Mouse (Mus musculus) CH12.LX (cell line): ENCODE measurements around the gene Fabp3. TPM values are rescaled to one million over a fixed set of nuclear protein-coding genes. Genes with fewer than 3 reads are reported as not detected.

Experiments
- DNase-seq: peaks from one replicate; pipeline ENCODE4 v3.0.0-alpha.2; 2013; ENCODE audit errors: extremely low read depth
- H3K27ac ChIP-seq: 2 replicates; pipeline ENCODE4 v1.5.1; 2012; ENCODE audit warnings: low read depth, mild to moderate bottlenecking, control low read depth, moderate library complexity; ENCODE audit not compliant: insufficient read depth
- H3K27me3 ChIP-seq: replicated peaks from 2 replicates; pipeline ENCODE3; 2012; ENCODE audit warnings: inconsistent platforms
- H3K36me3 ChIP-seq, 2 experiments: replicated peaks in 1 of 2; 2 replicates each; pipeline versions ENCODE3 to v1.6.1; 2012; ENCODE audit warnings: inconsistent platforms in 1 of 2, low read length in 1 of 2, mild to moderate bottlenecking in 1 of 2, mixed read lengths in 1 of 2, moderate library complexity in 1 of 2; ENCODE audit not compliant: control insufficient read depth in 1 of 2, insufficient read depth in 1 of 2
- H3K4me1 ChIP-seq, 2 experiments: 2 replicates each; pipeline ENCODE4 v1.6.1; 2012; ENCODE audit warnings: inconsistent platforms in 1 of 2, moderate library complexity in 1 of 2; ENCODE audit not compliant: insufficient read depth in 2 of 2, control insufficient read depth in 1 of 2
- H3K4me2 ChIP-seq: 2 replicates; pipeline ENCODE4 v1.6.1; 2012; ENCODE audit warnings: low read depth, mild to moderate bottlenecking, control low read depth; ENCODE audit not compliant: poor library complexity, insufficient read depth, severe bottlenecking
- H3K4me3 ChIP-seq, 3 experiments: fragments of 150-350 bp in 1 of 3; sonication (generic) in 1 of 3; replicated peaks in 1 of 3; 2 replicates each; pipeline versions ENCODE3 to v1.5.1; 2011 to 2012; ENCODE audit warnings: low read depth in 2 of 3, low read length in 2 of 3, mild to moderate bottlenecking in 2 of 3, moderate library complexity in 2 of 3, control low read depth in 1 of 3, improper control_type of control experiment in 1 of 3, inconsistent platforms in 1 of 3, mixed read lengths in 1 of 3; ENCODE audit not compliant: poor library complexity in 1 of 3
- H3K79me2 ChIP-seq: replicated peaks from 2 replicates; pipeline ENCODE4 v1.6.1; 2012; ENCODE audit warnings: mild to moderate bottlenecking, moderate library complexity; ENCODE audit not compliant: control insufficient read depth, poor library complexity, insufficient read depth, severe bottlenecking; ENCODE audit errors: extremely low read depth
- H3K9ac ChIP-seq: 2 replicates; pipeline ENCODE4 v1.6.1; 2012; ENCODE audit warnings: low read depth, mild to moderate bottlenecking, control low read depth, moderate library complexity; ENCODE audit not compliant: insufficient read depth
- H3K9me3 ChIP-seq: replicated peaks from 2 replicates; pipeline ENCODE3; 2012; ENCODE audit warnings: low read length, inconsistent platforms, mixed read lengths
- BHLHE40 ChIP-seq: IDR thresholded peaks from 2 replicates; pipeline ENCODE4 v1.6.1; 2011; ENCODE audit warnings: mild to moderate bottlenecking, low read depth, low read length, improper control_type of control experiment
- CHD1 ChIP-seq: IDR thresholded peaks from 2 replicates; pipeline ENCODE4 v1.6.1; 2012; ENCODE audit warnings: low read depth, low read length, improper control_type of control experiment, inconsistent platforms
- CTCF ChIP-seq, 2 experiments: IDR thresholded peaks in 1 of 2; conservative IDR thresholded peaks in 1 of 2; 2 replicates each; pipeline ENCODE4 v1.5.1; 2011 to 2012; ENCODE audit warnings: low read depth in 2 of 2, low read length in 2 of 2, improper control_type of control experiment in 1 of 2, inconsistent platforms in 1 of 2, mild to moderate bottlenecking in 1 of 2, moderate library complexity in 1 of 2
- E2F4 ChIP-seq: IDR thresholded peaks from 2 replicates; pipeline ENCODE4 v1.6.1; 2011; ENCODE audit warnings: low read depth, low read length, improper control_type of control experiment; ENCODE audit not compliant: insufficient replicate concordance
- EP300 ChIP-seq: IDR thresholded peaks from 2 replicates; pipeline ENCODE4 v1.6.1; 2011; ENCODE audit warnings: low read length, improper control_type of control experiment
- ETS1 ChIP-seq: conservative IDR thresholded peaks from 2 replicates; pipeline ENCODE4 v1.6.1; 2012; ENCODE audit warnings: low read depth, mild to moderate bottlenecking, inconsistent platforms, low read length, improper control_type of control experiment, moderate library complexity
- HCFC1 ChIP-seq: IDR thresholded peaks from 2 replicates; pipeline ENCODE4 v1.6.1; 2012; ENCODE audit warnings: low read depth, mild to moderate bottlenecking, inconsistent platforms, low read length, improper control_type of control experiment
- JUN ChIP-seq: IDR thresholded peaks from 2 replicates; pipeline ENCODE4 v1.6.1; 2011; ENCODE audit warnings: low read depth, mild to moderate bottlenecking, low read length, improper control_type of control experiment, moderate library complexity; ENCODE audit not compliant: insufficient read depth
- JUND ChIP-seq: conservative IDR thresholded peaks from 2 replicates; pipeline ENCODE4 v1.6.1; 2011; ENCODE audit warnings: low read depth, low read length, improper control_type of control experiment
- MAFK ChIP-seq: IDR thresholded peaks from 2 replicates; pipeline ENCODE4 v1.6.1; 2011; ENCODE audit warnings: low read length, improper control_type of control experiment; ENCODE audit not compliant: insufficient replicate concordance
- MAX ChIP-seq: IDR thresholded peaks from 2 replicates; pipeline ENCODE4 v1.6.1; 2011; ENCODE audit warnings: low read length, improper control_type of control experiment
- MEF2A ChIP-seq: IDR thresholded peaks from 2 replicates; pipeline ENCODE4 v1.6.1; 2014; ENCODE audit warnings: low read depth, mild to moderate bottlenecking, inconsistent platforms, low read length, improper control_type of control experiment, borderline replicate concordance
- MYC ChIP-seq: IDR thresholded peaks from 2 replicates; pipeline ENCODE4 v1.6.1; 2011; ENCODE audit warnings: low read depth, mild to moderate bottlenecking, improper control_type of control experiment, low read length
- PAX5 ChIP-seq: IDR thresholded peaks from 2 replicates; pipeline ENCODE4 v1.6.1; 2012; ENCODE audit warnings: low read length, inconsistent platforms, mixed read lengths
- POLR2AphosphoS2 ChIP-seq: IDR thresholded peaks from 2 replicates; pipeline ENCODE4 v1.6.1; 2011; ENCODE audit warnings: low read depth, low read length, improper control_type of control experiment
- RAD21 ChIP-seq: IDR thresholded peaks from 2 replicates; pipeline ENCODE4 v1.6.1; 2011; ENCODE audit warnings: low read depth, mild to moderate bottlenecking, low read length, improper control_type of control experiment, moderate library complexity
- RCOR1 ChIP-seq: conservative IDR thresholded peaks from 2 replicates; pipeline ENCODE4 v1.6.1; 2012; ENCODE audit warnings: low read depth, mild to moderate bottlenecking, inconsistent platforms, low read length, improper control_type of control experiment
- SIN3A ChIP-seq: IDR thresholded peaks from 2 replicates; pipeline ENCODE4 v1.6.1; 2012; ENCODE audit warnings: low read length, improper control_type of control experiment, inconsistent platforms
- SMC3 ChIP-seq: IDR thresholded peaks from 2 replicates; pipeline ENCODE4 v1.6.1; 2011; ENCODE audit warnings: low read depth, low read length, improper control_type of control experiment
- TCF12 ChIP-seq: IDR thresholded peaks from 2 replicates; pipeline ENCODE4 v1.6.1; 2014; ENCODE audit warnings: low read depth, mild to moderate bottlenecking, inconsistent platforms, low read length, improper control_type of control experiment
- ZMIZ1 ChIP-seq: IDR thresholded peaks from 2 replicates; pipeline ENCODE4 v1.6.1; 2012; ENCODE audit warnings: low read depth, mild to moderate bottlenecking, inconsistent platforms, low read length, improper control_type of control experiment
- ZNF384 ChIP-seq: IDR thresholded peaks from 2 replicates; pipeline ENCODE4 v1.6.1; 2012; ENCODE audit warnings: low read depth, low read length, improper control_type of control experiment, inconsistent platforms
- dilution Hi-C: fragments of 300-500 bp; cut with MboI; formaldehyde crosslinking; loops from 2 replicates; pipeline ENCODE4 v1.14.3; 2020; ENCODE audit warnings: low sequenced_read_pairs; ENCODE audit not compliant: extremely low pct_unique_long_range_greater_than_20kb, extremely low pct_ligation_motif_present
- in situ Hi-C: fragments of 300-500 bp; cut with MboI; formaldehyde crosslinking; loops from 3 replicates; pipeline ENCODE4 v1.14.3; 2019; ENCODE audit warnings: low sequenced_read_pairs, low pct_ligation_motif_present, low pct_unique_long_range_greater_than_20kb, mixed read lengths
- polyA plus RNA-seq: library from polyadenylated mRNA; unstranded; fragments of >175 nt; gene quantifications from 2 replicates; pipeline ENCODE4 v1.2.1, GENCODE M21; 2012; ENCODE audit warnings: low read depth; ENCODE audit not compliant: insufficient read length
- total RNA-seq, 2 experiments: library from RNA; depleted of rRNA; stranded (reverse); fragments of 300-350 nt in 1 of 2; fragments of >200 nt in 1 of 2; gene quantifications; 2 replicates each; pipeline ENCODE4 v1.2.3; 2012 to 2014

The Fabp3 gene
- not detected in 2 replicates for total RNA-seq (2012; rRNA removed)
- total RNA-seq (2014; rRNA removed): not detected in 2 replicates
- 0.38 TPM in 1 of 2 replicates, not detected in the other for polyA plus RNA-seq

DNA sequence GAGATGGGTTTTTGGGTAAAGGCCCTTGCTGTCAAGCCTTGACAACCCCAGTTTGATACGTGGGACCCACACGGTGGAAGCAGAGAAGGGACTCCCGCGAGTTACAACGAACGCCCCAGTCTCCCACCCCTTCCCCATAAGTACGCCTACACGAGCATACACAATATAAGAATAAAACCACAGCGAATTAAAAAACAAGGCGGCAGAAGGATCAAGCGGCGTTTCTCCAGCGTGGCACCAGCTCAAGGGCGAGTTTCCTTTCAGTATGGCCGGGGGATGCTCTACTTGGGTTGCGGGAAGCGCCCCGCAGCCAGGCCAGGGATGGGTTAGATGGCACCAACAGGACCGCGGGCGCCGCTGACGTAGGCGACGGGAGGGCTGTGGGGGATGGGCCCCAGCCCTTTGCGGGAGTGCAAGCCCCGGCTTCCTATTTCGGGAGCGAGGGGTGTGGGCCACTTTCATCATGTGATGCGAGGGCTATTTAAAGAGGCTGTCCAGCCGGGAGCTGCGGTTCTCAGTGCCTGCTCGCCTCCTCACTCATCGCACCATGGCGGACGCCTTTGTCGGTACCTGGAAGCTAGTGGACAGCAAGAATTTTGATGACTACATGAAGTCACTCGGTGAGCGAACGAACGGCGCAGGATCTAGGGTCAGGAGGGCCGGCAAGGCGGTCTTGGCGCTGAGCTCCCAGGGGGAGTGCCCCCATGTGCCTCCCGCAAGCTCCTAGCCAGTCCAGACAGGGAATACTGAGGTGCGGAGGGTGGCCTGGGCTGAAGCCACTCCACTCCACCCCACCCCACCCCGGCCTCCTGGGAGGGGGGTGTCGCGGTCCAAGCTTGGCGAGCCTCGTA lies at the start of gene Fabp3, which contains the start of gene Gm10570:
Gene Fabp3 (plus strand): TSS at position 365 of the 851 bp plus-strand sequence.
Gene Gm10570 (minus strand): TSS at position 444 of the 851 bp plus-strand sequence.
- Histone ChIP-seq H3K79me2 (no peaks in the 10 kb centered on the region), H3K9ac (no peak within 1 kb of the TSS), H3K27ac (no peak within 1 kb of the TSS), H3K4me2 (no peak within 1 kb of the TSS), H3K27me3 (peaks cover 7% of the 10 kb centered on the region), H3K9me3 (no peaks in the 10 kb centered on the region), H3K36me3 (peaks cover 0 to 15% of the 10 kb centered on the region in 2 experiments), H3K4me1 (peaks cover 0 to 15% of the 10 kb centered on the region in 2 experiments; a peak in 2 of 4 replicates), H3K4me3 (no peak within 1 kb of the TSS)
- TF ChIP-seq ZNF384 (no peak), MEF2A (no peak), CHD1 (no peak), RCOR1 (no peak), SIN3A (no peak), JUND (no peak), MAFK (no peak), RAD21 (no peak), EP300 (no peak)
- in situ Hi-C loops: no loop called here
- dilution Hi-C loops: no loop called here
- DNase-seq: no peak

DNA sequence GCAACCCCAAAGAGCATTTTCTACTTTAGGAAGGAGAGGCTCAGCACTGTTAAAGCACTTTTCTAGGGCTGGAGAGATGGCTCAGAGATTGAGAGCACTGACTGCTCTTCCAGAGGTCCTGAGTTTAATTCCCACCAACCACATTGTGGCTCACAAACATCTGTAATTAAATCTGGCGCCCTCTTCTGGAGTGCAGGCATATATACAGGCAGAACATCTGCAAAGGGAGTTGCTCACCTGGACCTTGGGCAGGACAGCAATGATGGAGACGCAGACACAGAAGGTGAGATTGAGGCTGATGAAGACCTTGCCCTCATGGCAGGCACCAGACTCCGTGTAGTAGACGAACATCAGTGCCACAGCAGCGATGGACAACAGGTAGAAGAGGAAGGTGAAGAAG lies 48.0 kb upstream of the Fabp3 start:
- Histone ChIP-seq H3K4me2 (no peak overlapping the region), H3K9me3 (peaks cover 5% of the 10 kb centered on the region), H3K79me2 (no peaks in the 10 kb centered on the region), H3K4me3 (no peak overlapping the region)
- peak; percentile 20 for DNase-seq
- TF ChIP-seq PAX5: no peak
- TF ChIP-seq CTCF (conservative IDR thresholded peaks at IDR 0.05 in 1 of 2, IDR thresholded peaks at IDR 0.05 in 1 of 2; ENCODE audit: low read depth in 2 of 2, low read length in 2 of 2): peak in 1 of 2 experiments; percentile 53; a peak in 3 of 4 replicates
- peak; percentile 22 for TF ChIP-seq SMC3
- TF ChIP-seq, all 38 proteins: peak for 2
- dilution Hi-C loops: no loop called here
- Histone ChIP-seq H3K36me3 (no peaks in the 10 kb centered on the region), H3K9ac (no peak overlapping the region), H3K27ac (no peak overlapping the region), H3K27me3 (peaks cover 68% of the 10 kb centered on the region), H3K4me1 (peaks cover 3 to 8% of the 10 kb centered on the region in 2 experiments; a peak in 3 of 4 replicates)
- in situ Hi-C loops: no loop called here

DNA sequence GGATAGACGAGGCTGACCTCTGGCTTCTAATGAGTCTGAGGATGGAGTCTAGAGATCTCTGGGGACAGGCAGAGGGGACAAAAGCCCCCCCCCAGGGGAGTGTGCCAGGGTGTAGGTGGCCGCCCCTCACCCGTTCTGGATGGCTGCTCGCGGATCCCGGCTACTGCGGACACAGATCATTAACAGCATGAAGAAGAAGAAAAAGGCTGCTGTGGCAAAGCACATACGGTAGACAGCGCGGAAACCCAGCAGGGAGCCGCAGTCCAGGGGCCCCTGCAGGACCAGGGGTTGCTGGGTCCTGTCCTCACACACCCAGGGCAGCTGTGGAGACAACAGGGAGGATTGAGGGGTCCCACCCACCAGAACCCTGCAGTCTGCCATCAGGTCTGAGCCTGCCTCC lies 44.3 kb upstream of the Fabp3 start:
- H3K36me3 ChIP-seq: no peaks in the 10 kb centered on the region
- in situ Hi-C loops (no loop called here), dilution Hi-C loops (no loop called here)
- H3K9me3 ChIP-seq: peaks cover 5% of the 10 kb centered on the region
- H3K4me2 ChIP-seq: peak overlapping the region; percentile 73
- no peaks in the 10 kb centered on the region for H3K79me2 ChIP-seq
- no peak overlapping the region for H3K27ac ChIP-seq
- peaks cover 75% of the 10 kb centered on the region for H3K27me3 ChIP-seq
- no peak overlapping the region for H3K9ac ChIP-seq
- H3K4me3 ChIP-seq: no peak overlapping the region
- peaks cover 6 to 8% of the 10 kb centered on the region in 2 experiments for H3K4me1 ChIP-seq
- no peak for TF ChIP-seq MYC
- TF ChIP-seq RCOR1: no peak
- TF ChIP-seq PAX5: no peak
- TF ChIP-seq MAX: no peak
- TF ChIP-seq SMC3: no peak
- no peak for TF ChIP-seq E2F4
- TF ChIP-seq BHLHE40: no peak
- no peak for TF ChIP-seq TCF12
- TF ChIP-seq JUN: no peak
- TF ChIP-seq CTCF (conservative IDR thresholded peaks at IDR 0.05 in 1 of 2, IDR thresholded peaks at IDR 0.05 in 1 of 2; ENCODE audit: low read depth in 2 of 2, low read length in 2 of 2): no peak
- TF ChIP-seq ZMIZ1: no peak
- no peak for TF ChIP-seq CHD1
- no peak for TF ChIP-seq POLR2AphosphoS2
- TF ChIP-seq HCFC1: no peak
- TF ChIP-seq ETS1: no peak
- no peak for DNase-seq
